Mouse (Mus musculus) left cerebral cortex, postnatal 25 days (tissue): Measurements from ENCODE around the gene Tsnax. TPM values are rescaled to one million over a fixed set of nuclear protein-coding genes. Genes with fewer than 3 reads are reported as not detected.

ENCODE experiments used
- DNase-seq, 2 experiments: peaks; one replicate each; pipeline ENCODE4 v3.0.0; 2022; ENCODE audit warnings: low spot score in 2 of 2, mixed read lengths in 1 of 2
- intact Hi-C: fragments of 180-260 bp; cut with DNase I; formaldehyde crosslinking; loops from one replicate; pipeline ENCODE4 v1.15.1; 2025
- total RNA-seq, 2 experiments: library from RNA; stranded (reverse); gene quantifications; 2 replicates each; pipeline ENCODE4 v1.2.3; 2021

Tsnax gene
- 100 to 1,000 TPM; 167 to 171 TPM for total RNA-seq

GRCm38 (mm10) chr8:125012695-125013627 lies at the start of gene Tsnax:
Gene Tsnax, plus strand, starts transcription at chr8:125012997.
- DNase-seq, result peak; percentile 94 to 96
- intact Hi-C loops, result loop anchor here (1.0 to 5.0 kb wide), 2 partner anchors 64 to 116 kb away; partner anchors contain the start of genes Egln1, Exoc8 and Sprtn

DNA sequence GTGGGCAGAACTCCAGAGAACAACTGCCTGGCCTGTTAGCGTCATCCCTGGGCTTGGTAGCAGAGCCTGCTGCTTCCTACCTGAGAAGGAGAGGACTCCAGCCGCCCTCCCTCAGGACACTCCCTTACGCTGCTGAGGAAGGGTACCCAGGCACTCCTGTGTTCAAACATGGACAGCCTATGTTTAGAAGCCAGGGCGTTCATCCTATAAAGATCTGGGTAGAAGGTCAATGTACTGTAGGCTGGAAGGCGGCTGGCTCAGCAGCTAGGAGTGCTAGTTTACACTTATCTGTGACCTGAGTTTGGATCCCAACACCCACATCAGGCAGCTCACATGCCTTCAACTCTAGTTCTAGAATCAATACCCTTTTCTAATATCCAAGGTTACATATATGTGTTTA lies 49.6 kb upstream of the Tsnax start:
- intact Hi-C loops, result no loop called here

GRCm38 (mm10) chr8:124964966-124965365 lies 47.8 kb upstream of the Tsnax start:
- intact Hi-C loops, result no loop called here

More for the DNA sequence above, 49.6 kb upstream of the Tsnax start:
- no peak for DNase-seq

DNA sequence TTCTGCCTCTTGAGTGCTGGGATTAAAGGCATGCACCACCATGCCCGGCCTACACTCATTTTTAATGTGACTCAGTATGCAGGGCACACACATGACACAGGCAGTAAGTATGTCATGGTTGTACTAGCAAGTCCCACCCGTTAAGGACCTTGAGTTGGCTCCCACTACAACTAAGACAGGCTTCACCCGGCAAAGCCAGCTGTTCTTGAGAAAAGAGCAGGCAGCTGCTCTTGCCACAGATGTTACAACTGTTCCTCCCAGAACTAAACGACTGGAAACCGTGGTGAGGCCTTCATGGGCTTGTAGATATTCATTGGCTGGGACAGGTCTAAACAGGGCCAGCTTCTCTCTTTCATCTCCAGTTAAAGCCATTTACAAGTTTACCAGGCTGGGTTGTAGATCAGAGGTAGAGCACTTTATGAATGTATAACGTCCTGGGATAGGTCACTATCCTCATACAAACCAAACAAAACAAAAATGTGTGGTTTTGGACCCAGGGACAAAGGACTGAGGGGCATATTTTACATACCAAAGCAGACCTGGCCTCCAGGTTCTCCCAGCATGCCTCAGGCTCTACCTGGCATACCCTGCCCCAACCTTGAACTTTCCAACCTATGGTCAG lies 42.4 kb upstream of the Tsnax start:
- intact Hi-C loops, result no loop called here

More at GRCm38 (mm10) chr8:124964966-124965365, 47.8 kb upstream of the Tsnax start:
- DNase-seq, result no peak

DNA sequence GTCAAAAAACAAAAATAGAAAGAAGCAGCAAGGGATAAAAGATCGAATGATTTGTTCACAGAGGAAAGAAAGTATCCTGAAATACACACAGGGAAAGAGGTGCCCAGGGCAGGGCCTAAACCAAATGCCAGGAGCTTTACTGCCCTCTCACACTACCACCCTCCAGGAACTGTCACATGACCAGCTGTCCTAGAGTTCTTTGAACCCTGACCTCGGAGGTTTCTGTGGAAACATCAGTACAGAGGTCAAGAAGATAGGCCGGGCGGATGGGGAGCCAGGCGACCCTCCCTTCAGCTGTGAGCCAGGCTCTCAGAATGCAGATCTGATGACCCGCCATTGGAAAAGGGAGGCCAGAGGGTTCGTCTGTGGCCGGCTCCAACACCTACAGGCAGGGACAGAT lies 39.6 kb upstream of the Tsnax start:
- intact Hi-C loops, result no loop called here
- DNase-seq, result no peak

More for the DNA sequence above, 42.4 kb upstream of the Tsnax start:
- DNase-seq, result no peak

- DNase-seq, result no peak
- intact Hi-C loops, result no loop called here
These were observed 38.5 kb upstream of the Tsnax start for GRCm38 (mm10) chr8:124974254-124974653.

DNA sequence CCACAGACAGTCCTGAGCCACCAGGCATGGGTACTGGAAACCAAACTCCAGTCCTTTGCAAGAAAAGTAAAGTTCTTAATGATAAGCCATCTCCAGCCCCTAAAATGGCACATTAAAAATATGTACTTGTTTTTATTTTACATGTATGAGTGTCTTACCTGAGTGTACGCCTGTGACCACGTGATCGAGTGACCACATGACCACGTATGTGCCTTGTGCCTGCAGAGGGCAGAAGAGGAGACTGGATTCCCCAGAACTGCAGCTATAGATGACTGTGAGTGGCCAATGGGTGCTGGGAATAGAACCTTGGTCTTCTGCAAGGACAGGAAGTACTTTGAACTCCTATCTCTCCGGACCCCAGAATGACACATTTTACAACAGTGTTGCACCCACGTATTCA lies 36.6 kb upstream of the Tsnax start:
- no peak for DNase-seq
- intact Hi-C loops, result no loop called here

DNA sequence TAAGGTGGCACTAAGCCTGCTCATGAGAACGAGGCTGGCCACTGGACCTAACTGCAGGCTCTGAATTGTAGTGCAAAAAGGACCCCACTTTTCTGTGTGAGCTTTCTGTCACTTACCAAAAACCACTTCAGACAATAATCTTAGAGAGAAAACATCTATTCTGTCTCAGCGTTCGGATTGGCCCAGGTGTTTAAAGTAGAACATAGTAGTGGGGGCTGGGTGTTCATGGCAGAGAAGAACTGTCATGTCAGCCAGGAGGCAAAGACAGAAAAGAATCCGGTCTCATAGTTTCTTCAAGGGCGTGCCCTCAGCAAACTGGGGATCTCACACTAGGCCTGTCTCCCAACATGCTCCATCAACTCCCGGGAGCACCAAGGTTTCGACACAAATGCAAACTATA lies 34.8 kb upstream of the Tsnax start:
- intact Hi-C loops, result no loop called here
- DNase-seq, result no peak

DNA sequence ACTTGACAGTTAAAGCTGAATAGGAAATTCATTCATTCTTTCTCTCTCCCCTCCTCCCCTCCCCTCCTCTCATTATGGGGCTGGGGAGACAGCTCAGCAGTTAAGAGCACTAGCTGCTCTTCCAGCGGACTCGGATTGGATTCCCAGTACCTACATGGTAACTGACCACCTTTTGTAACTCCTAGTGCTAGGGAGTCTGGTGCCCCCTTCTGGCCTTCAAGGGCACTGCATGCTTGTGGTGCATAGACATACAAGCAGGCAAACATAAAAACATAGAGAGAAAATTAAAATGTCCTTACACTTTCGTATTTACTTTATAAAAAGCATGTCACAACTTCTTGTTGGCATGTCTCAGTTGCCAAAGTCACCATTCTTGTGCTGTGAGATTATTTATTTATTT lies 32.8 kb upstream of the Tsnax start:
- DNase-seq, result no peak
- intact Hi-C loops, result no loop called here

DNA sequence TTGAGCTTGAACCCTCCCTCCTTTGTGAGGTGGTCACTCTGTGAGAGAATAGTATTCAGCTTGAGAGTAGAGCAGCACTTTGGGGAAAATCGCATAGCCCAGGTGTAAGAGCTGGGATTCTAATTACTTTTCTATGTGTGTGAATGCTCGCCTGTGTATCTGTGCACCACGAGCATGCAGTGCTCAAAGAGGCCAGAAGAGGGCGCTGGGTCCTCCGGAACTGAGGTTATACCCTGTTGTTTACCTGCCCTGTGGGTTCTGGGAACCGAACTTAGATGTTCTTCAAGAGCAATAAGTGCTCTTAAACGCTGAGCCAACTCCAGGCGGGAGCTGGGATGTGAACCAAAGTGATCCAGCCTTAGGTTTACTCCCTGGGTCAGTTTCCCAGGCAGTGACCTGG lies 32.0 kb upstream of the Tsnax start:
- DNase-seq, result no peak
- intact Hi-C loops, result no loop called here

- intact Hi-C loops, result no loop called here
- DNase-seq, result no peak
These were observed 21.7 kb upstream of the Tsnax start for GRCm38 (mm10) chr8:124990923-124991667.

DNA sequence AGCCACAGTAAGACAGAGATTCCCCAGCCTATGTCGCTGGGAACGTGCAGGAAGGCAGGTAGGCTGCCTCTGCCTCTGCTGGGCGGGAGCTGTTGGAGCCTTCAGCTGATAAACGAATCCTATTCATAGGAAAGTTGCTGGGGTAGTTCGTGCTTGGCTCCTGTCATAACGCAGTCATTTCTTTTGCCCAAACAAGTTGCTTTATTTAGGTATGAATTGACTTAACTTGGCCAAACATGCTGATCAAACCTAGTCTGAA lies 21.2 kb upstream of the Tsnax start:
- intact Hi-C loops, result no loop called here
- DNase-seq, result no peak

DNA sequence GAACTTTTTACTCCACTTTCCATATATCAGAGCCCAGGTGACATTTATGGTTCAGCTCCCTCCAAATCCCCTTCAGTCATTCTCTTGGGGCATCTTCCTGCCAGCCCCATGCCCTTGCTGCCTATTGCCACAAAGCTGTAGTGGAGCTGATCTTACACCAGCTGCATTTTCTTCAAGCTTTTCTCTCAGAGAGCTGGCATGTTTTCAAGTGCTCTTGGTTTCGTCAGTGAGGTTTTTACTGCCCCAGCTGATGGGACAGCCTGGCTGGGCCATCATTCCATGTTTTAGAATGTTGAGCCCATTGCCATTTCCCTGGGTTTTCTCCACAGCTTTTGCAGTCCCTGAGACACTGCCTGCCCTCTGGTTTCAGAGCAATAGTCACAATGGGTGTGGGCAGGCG lies 17.0 kb upstream of the Tsnax start:
- peak in 1 of 2 experiments; percentile 38 for DNase-seq
- intact Hi-C loops, result no loop called here

GRCm38 (mm10) chr8:125024085-125024484 lies 11.3 kb downstream of the Tsnax start:
- no peak for DNase-seq
- intact Hi-C loops, result no loop called here

DNA sequence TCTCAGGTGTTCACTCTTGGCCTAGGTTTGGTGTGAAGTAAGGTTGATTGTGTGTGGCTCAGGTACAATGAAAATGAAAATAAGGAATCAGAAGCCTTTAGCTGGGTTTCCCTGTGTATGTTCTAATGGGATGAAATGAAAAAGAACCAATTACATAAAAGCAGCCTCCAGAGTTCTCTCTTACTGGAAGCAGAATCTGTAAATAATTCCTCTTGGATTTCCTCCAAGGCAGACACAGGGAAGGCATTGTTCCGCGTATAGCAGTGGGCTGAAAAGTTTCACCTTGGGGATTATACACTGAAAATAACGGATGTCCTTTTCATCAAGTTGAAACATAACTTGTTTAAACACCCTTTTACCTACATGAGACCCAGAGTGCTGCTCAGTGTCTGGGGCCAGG lies 14.4 kb downstream of the Tsnax start:
- peak in 1 of 2 experiments; percentile 29 for DNase-seq
- intact Hi-C loops, result no loop called here

DNA sequence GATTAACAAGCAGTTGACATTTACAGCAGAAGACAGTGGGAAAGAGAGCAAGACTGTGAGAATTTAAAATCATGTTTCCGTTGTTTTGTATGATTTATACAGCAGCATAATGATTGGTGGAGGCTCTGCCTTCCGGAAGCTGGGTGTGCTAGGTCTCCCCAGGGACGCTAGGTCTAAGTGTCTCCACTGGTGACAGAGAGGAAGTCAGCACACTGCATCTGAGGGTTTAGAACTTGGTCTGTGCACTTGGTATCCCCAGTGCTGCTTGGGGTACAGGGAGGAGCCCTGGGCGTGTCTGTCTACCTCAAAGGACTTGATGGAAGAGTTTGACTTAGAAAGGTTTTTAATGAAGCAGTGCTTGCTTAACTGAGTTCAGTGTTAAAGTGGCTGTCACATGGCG lies 16.0 kb downstream of the Tsnax start:
- no peak for DNase-seq
- intact Hi-C loops, result no loop called here

GRCm38 (mm10) chr8:125031276-125031675 lies 18.5 kb downstream of the Tsnax start:
- intact Hi-C loops, result loop anchor here (5.0 kb wide), 1 partner anchor 134 kb away; the partner anchor contains the start of genes Exoc8 and Sprtn
- no peak for DNase-seq

- peak; percentile 53 to 67 for DNase-seq
- intact Hi-C loops, result loop anchor here (5.0 kb wide), 1 partner anchor 137 kb away; the partner anchor contains the start of genes Exoc8 and Sprtn
These were observed 21.9 kb downstream of the Tsnax start for GRCm38 (mm10) chr8:125034669-125035068.

- no peak for DNase-seq
- intact Hi-C loops, result no loop called here
These were observed 24.3 kb downstream of the Tsnax start for GRCm38 (mm10) chr8:125037081-125037480.

GRCm38 (mm10) chr8:125038731-125039130 lies 25.9 kb downstream of the Tsnax start:
- intact Hi-C loops, result no loop called here
- DNase-seq, result no peak
